Mouse (Mus musculus): ENCODE data around the gene Ccdc32. TPM values are rescaled to one million over a fixed set of nuclear protein-coding genes. Genes with fewer than 3 reads are reported as not detected.

Ccdc32 gene
- 25.4 and 25.7 TPM in 2 replicates for polyA plus RNA-seq (2015; fragmentation: Nextera tagmentation; extraction: Ambion mirVana)

DNA sequence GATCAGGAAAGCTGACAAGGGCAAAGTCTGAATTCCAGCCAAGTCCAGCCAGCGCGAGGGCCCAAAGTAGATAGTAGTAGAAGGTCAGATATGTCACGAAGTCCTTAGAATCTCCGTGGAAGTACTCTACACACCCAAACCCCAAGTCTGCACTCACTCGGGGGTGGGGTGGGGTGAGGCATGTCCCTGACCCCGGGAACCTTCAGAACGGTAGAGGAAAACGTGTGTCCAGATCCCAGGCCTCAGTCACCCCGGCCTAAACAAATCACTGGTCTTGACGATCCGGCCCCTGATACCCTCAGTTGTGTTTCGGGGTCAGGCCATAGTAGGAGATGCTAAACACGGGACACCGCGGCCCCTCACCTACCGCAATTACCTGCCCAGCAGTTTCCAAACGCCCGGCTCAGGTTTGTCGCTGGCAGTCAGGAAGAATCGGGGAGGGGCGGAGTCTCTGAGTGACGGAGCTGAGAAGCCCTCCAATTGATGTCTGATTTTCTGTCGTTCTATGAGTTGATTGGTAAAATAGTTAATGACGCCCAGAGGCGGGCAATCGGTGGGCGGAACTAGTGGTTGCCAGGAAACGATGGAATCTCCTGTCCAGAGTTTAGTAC lies at the start of gene Ccdc32:
Ccdc32 (minus strand) TSS at position 453 of the 611 bp plus-strand sequence.
- peak within 1 kb of the TSS; percentile 65 for H3K4me3 ChIP-seq
- peaks cover 17% of the 10 kb centered on the region for H3K36me3 ChIP-seq
- peak within 1 kb of the TSS; percentile 78 for H3K9ac ChIP-seq
- H3K4me1 ChIP-seq: peaks cover 12% of the 10 kb centered on the region
- H3K4me2 ChIP-seq: peak within 1 kb of the TSS; percentile 89
- under 1% methylated on average over 28 of the region's 28 CpGs for WGBS
- no peaks in the 10 kb centered on the region for H3K9me3 ChIP-seq
- ATAC-seq (ENCODE audit: insufficient number of reproducible peaks, insufficient read depth, low FRiP score, low TSS enrichment, low read depth): peak; percentile 90
- 0 out of 2 replicates have a peak within 1 kb of the TSS, but pooled peaks have one; percentile 39 for H3K27ac ChIP-seq
- no peaks in the 10 kb centered on the region; the same call in 1 of the 2 replicates for H3K27me3 ChIP-seq

DNA sequence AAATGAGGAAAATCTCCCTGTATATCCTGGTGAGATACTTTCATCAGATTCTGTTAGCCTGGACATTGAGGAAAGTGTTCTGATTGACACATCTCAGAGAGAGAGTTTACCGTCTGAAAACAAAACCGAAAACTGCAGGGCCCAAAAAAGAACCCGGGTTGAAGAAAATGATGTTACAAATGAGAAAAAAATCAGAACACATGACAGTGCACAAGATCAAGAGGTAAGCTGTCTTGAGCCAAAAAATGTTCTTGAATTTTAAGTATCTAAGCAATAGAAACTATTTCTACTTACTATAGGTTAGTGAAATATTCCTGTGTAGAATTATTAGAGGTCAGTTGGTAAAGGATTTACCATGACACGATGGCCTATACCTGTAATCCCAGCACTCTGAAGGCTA lies 43.2 kb upstream of the Ccdc32 start:
- Histone ChIP-seq H3K9ac (no peak overlapping the region), H3K4me1 (no peaks in the 10 kb centered on the region), H3K27me3 (no peaks in the 10 kb centered on the region), H3K4me2 (no peak overlapping the region), H3K36me3 (peaks cover 35% of the 10 kb centered on the region), H3K27ac (no peak overlapping the region), H3K9me3 (no peaks in the 10 kb centered on the region), H3K4me3 (no peak overlapping the region)
- ATAC-seq (ENCODE audit: insufficient number of reproducible peaks, insufficient read depth, low FRiP score, low TSS enrichment, low read depth): no peak
- WGBS: 94% methylated on average over 4 of the region's 4 CpGs

DNA sequence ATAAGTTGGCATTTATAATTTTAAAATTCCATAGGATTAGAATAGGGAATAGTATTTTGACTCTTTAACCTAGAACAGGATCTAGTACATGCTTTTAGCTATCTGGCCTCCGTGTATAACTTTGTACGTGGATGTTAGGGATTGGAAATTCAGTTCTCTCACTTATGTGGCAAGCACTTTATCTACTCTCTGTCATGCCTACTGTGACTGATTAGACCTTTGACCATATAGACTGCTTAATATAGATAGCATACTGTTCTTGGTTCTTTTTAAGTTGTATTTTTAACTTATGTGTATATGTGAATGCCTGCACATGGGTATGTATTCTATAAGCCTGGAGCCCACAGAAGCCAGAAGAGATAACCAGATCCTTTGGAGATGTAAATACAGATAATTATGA lies 30.9 kb upstream of the Ccdc32 start:
- ATAC-seq (ENCODE audit: insufficient number of reproducible peaks, insufficient read depth, low FRiP score, low TSS enrichment, low read depth): no peak
- H3K27ac ChIP-seq: no peak overlapping the region
- H3K4me1 ChIP-seq: no peaks in the 10 kb centered on the region
- no peak overlapping the region for H3K4me2 ChIP-seq
- no peak overlapping the region for H3K9ac ChIP-seq
- H3K9me3 ChIP-seq: no peaks in the 10 kb centered on the region
- no peaks in the 10 kb centered on the region for H3K27me3 ChIP-seq
- 96% methylated on average over 2 of the region's 2 CpGs for WGBS
- H3K4me3 ChIP-seq: no peak overlapping the region
- peaks cover 30% of the 10 kb centered on the region for H3K36me3 ChIP-seq

DNA sequence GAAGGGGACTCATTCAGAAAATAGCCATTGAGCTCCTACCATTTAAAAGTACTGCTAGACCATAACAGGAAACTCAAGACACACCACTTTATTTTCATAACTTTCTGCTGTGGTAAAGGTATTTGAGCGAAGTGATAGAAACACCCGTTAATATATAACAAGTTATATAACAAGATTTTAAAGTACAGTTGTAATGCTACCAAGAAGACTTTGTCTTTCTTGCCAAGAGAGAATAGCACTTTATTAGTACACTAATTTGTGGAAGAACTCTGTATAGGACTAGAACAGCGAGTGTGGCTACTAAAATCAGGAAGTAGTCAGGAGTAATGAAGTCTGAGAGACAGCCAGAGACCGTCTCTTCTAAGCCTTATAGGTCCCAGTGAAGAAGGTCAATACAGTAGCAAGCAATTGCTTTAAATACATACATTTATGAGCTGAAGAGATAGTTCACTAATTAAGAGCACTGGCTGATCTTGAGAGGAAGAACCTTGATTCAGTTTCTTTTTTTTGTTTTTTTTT lies 21.0 kb upstream of the Ccdc32 start:
- Histone ChIP-seq H3K27ac (no peak overlapping the region), H3K27me3 (no peaks in the 10 kb centered on the region), H3K9me3 (no peaks in the 10 kb centered on the region), H3K36me3 (no peaks in the 10 kb centered on the region), H3K4me2 (no peak overlapping the region), H3K4me3 (no peak overlapping the region), H3K9ac (no peak overlapping the region), H3K4me1 (peaks cover 6% of the 10 kb centered on the region; the same call in 1 of the 2 replicates)
- 92% methylated on average over 4 of the region's 4 CpGs for WGBS
- ATAC-seq (ENCODE audit: insufficient number of reproducible peaks, insufficient read depth, low FRiP score, low TSS enrichment, low read depth): no peak

DNA sequence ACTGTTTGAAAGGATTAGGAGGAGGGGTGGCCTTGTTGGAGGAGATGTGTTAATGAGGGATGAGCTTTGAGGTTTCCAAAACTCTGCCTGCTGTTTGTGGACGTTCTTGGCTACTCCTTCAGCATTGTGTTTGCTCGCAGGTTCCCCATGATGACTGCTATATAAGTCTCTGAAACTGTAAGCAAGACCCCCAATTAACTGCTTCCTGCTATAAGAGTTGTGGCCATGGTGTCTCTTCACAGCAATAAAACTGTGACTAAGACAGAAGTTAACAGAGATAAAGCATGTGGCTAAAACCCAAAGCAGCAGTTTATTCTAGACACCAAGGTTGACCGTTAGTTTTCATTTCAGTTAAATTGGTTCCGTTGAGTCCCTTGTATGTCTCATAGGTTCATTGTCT lies 18.7 kb upstream of the Ccdc32 start:
- H3K4me1 ChIP-seq: peaks cover 6% of the 10 kb centered on the region; the same call in 1 of the 2 replicates
- H3K4me3 ChIP-seq: peak overlapping the region; percentile 84
- peak overlapping the region; percentile 94; the same call in 1 of the 2 replicates for H3K27ac ChIP-seq
- H3K36me3 ChIP-seq: no peaks in the 10 kb centered on the region
- ATAC-seq (ENCODE audit: insufficient number of reproducible peaks, insufficient read depth, low FRiP score, low TSS enrichment, low read depth): no peak
- H3K4me2 ChIP-seq: peak overlapping the region; percentile 56
- 20% methylated on average over 4 of the region's 4 CpGs for WGBS
- peak overlapping the region; percentile 80 for H3K9ac ChIP-seq
- H3K9me3 ChIP-seq: no peaks in the 10 kb centered on the region
- H3K27me3 ChIP-seq: no peaks in the 10 kb centered on the region

DNA sequence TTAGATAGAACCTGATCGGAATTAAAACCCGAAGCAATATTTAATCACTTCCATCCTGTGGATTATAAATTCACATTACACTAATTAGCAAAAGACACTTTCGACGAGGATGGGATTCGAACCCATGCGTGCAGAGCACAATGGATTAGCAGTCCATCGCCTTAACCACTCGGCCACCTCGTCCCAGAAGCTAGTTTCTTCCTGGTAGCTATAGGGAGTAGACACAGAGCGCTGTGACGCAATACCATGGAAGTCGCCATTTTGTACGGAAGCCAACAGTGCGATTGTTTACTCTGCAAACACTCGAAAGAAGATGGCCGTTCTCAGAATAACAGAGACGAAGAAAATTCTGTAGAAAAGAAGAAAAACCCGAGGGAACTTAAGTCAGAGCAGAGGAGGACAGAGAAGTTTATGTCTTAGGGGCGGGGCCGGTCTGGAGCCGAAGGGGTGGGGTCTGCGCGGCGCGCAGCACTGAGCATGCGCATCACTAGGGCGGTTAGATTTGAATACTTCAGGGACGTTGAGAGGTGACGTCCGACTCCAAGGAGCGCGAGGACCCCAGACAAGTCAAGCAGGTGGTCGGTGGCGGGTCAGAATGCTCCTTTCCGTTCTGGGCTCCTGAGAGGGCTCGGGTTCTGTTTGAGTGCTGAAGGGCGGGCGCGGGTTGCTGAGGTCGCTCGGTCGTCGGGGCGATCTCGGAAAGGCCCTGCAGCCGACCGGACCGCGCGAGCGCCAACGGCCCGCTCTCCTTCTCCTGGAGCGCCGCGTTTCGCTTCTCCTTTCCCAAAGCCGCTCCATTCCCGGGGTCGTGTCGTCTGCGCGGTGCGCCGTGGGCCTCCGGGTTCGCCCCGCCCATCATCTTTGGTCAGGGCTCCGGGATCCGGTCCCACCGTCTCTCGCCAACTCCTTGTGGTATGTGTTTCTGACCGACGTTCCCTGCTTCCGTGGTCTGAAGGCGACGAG lies 17.7 kb upstream of the Ccdc32 start, which contains the start of gene Knl1:
Knl1 (plus strand) TSS at position 471 of the 963 bp plus-strand sequence.
- H3K36me3 ChIP-seq: peaks cover 5% of the 10 kb centered on the region; the same call in 1 of the 2 replicates
- peak; percentile 90 for ATAC-seq (ENCODE audit: insufficient number of reproducible peaks, insufficient read depth, low FRiP score, low TSS enrichment, low read depth)
- peak within 1 kb of the TSS; percentile 80 for H3K9ac ChIP-seq
- H3K4me2 ChIP-seq: peak within 1 kb of the TSS; percentile 56
- peak within 1 kb of the TSS; percentile 94 for H3K27ac ChIP-seq
- WGBS: under 1% methylated on average over 77 of the region's 77 CpGs
- H3K4me1 ChIP-seq: peaks cover 6% of the 10 kb centered on the region; the same call in 1 of the 2 replicates
- H3K4me3 ChIP-seq: peak within 1 kb of the TSS; percentile 84
- H3K27me3 ChIP-seq: no peaks in the 10 kb centered on the region
- no peaks in the 10 kb centered on the region for H3K9me3 ChIP-seq

DNA sequence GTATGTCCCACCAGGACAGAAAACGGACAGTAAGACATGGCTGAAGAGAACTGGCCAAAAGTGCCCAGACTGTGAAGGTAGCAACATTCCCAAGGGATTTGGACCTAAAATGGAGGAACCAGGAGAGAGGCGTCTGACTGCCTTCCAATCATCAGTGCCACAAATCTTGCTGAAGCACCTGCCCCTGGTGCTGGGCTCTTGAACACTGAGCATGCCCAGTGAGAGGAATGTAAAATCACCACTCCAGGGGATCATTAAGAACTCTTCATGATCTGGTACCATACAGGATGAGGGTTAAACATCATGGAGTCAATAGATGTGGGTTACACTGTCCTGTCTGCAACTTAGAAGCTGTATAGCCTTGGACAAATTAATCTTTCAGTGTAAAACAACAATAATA lies 16.0 kb upstream of the Ccdc32 start:
- H3K36me3 ChIP-seq: peaks cover 12% of the 10 kb centered on the region; the same call in 1 of the 2 replicates
- 75% methylated on average over 2 of the region's 2 CpGs for WGBS
- H3K9me3 ChIP-seq: no peaks in the 10 kb centered on the region
- no peak for ATAC-seq (ENCODE audit: insufficient number of reproducible peaks, insufficient read depth, low FRiP score, low TSS enrichment, low read depth)
- no peak overlapping the region for H3K4me3 ChIP-seq
- no peak overlapping the region for H3K4me2 ChIP-seq
- peaks cover 6% of the 10 kb centered on the region; the same call in 1 of the 2 replicates for H3K4me1 ChIP-seq
- H3K27ac ChIP-seq: no peak overlapping the region
- no peak overlapping the region for H3K9ac ChIP-seq
- H3K27me3 ChIP-seq: no peaks in the 10 kb centered on the region

DNA sequence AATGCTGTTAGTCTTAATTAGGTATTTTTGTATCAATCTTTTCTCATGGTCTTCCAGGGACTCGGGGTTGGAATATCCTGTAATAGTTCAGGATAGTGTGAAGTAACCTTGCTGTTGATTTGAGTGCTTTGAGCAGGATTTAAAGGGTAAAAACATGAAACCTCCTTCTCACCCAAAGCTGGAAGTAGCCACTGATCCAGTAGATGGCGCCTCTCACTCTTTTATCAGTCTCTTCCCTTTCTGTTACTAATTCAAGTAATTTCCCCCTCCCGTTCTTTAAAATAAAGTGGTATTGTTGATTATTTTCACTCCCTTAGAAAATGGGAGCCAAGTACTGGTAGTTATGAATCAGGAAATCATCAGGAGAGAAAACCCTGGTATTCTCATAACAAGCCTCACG lies 11.7 kb upstream of the Ccdc32 start:
- Histone ChIP-seq H3K27ac (no peak overlapping the region), H3K9ac (no peak overlapping the region), H3K4me2 (no peak overlapping the region), H3K9me3 (no peaks in the 10 kb centered on the region), H3K4me3 (no peak overlapping the region), H3K27me3 (no peaks in the 10 kb centered on the region), H3K4me1 (peaks cover under 1% of the 10 kb centered on the region), H3K36me3 (peaks cover 40% of the 10 kb centered on the region)
- no peak for ATAC-seq (ENCODE audit: insufficient number of reproducible peaks, insufficient read depth, low FRiP score, low TSS enrichment, low read depth)
- WGBS: 46% methylated on average over 4 of the region's 4 CpGs

DNA sequence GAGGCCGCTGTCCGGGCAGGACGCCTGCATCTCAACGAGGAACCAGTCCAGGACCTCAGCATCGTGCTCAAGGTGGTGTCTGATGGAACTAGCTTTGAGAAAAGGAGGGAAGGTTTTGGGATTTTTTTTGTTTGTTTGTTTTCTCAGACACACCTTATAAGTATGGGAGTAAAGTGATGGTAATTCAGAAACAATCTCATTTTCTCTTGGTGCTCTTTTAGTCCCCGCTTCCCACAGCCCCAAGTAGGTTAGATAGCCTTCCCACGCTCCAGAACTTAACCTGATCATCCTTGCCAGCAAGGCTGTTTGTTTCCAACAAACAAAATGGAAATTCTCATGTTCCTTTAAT lies 6.2 kb upstream of the Ccdc32 start:
- peaks cover 11% of the 10 kb centered on the region for H3K4me1 ChIP-seq
- peak overlapping the region; percentile 90 for H3K4me2 ChIP-seq
- no peaks in the 10 kb centered on the region for H3K9me3 ChIP-seq
- WGBS: 11% methylated on average over 7 of the region's 7 CpGs
- H3K27me3 ChIP-seq: no peaks in the 10 kb centered on the region; the same call in 1 of the 2 replicates
- H3K9ac ChIP-seq: peak overlapping the region; percentile 88
- no peak for ATAC-seq (ENCODE audit: insufficient number of reproducible peaks, insufficient read depth, low FRiP score, low TSS enrichment, low read depth)
- H3K4me3 ChIP-seq: peak overlapping the region; percentile 98
- H3K36me3 ChIP-seq: peaks cover 28% of the 10 kb centered on the region
- H3K27ac ChIP-seq: peak overlapping the region; percentile 79

DNA sequence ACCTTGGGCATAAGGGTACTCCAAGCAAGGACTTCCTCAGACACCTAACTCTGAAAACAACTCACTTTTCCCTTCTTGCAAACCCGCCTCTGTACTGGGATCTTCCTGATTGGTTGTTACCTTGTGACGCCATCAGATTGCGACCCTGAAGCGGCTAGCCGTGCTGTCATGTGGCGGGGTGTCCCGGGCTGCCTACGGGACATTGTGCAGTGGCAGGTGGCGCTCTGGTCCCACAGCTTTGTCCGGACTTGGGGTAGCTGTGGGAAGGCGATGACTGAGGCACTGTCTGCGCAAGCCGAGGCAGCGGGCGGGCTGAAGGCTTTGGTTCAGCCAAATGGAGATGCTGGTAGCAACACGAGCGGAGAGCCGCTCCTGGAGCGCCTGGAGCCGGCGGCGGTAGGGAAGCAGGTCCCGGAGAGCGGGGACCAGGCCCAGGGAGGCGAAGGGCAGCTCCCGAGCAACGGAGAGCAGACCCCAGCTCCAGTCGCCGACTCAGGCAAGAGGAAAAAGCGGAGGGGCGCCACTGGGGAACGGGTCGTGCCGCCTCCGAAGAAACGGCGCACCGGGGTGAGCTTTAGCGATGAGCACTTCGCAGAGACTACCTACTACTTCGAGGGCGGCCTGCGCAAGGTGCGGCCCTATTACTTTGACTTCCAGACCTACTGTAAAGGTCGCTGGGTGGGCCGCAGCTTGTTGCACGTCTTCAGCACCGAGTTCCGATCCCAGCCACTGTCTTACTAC lies 5.6 kb upstream of the Ccdc32 start, which contains the start of gene Rpusd2:
Rpusd2 (plus strand) TSS at position 135 of the 741 bp plus-strand sequence.
- Histone ChIP-seq H3K4me3 (peak within 1 kb of the TSS; percentile 98), H3K27me3 (no peaks in the 10 kb centered on the region; the same call in 1 of the 2 replicates), H3K27ac (peak within 1 kb of the TSS; percentile 79), H3K36me3 (peaks cover 26% of the 10 kb centered on the region), H3K4me1 (peaks cover 11% of the 10 kb centered on the region), H3K9me3 (no peaks in the 10 kb centered on the region), H3K4me2 (peak within 1 kb of the TSS; percentile 90), H3K9ac (peak within 1 kb of the TSS; percentile 88)
- peak; percentile 85 for ATAC-seq (ENCODE audit: insufficient number of reproducible peaks, insufficient read depth, low FRiP score, low TSS enrichment, low read depth)
- WGBS: under 1% methylated on average over 49 of the region's 49 CpGs

DNA sequence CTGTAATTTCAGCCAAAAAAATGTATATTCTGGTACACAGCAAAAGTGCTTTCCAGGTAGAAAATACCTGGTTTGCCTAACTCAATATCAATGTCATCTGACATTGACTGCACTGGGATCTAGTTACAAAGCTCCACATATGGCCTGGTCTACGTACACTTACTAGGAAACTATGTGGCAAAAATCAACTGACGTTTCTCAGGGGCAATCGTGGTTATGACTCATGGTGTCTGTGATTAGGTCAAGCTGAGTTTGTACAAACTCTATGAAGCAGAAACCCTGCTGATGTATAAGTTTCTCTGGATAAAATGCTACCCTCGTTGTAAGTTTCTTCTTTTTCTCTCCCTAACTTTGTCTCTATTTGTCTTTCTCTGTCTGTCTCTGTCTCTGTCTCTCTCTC lies 3.0 kb upstream of the Ccdc32 start:
- no peak overlapping the region for H3K4me2 ChIP-seq
- no peak for ATAC-seq (ENCODE audit: insufficient number of reproducible peaks, insufficient read depth, low FRiP score, low TSS enrichment, low read depth)
- no peak overlapping the region for H3K27ac ChIP-seq
- H3K4me1 ChIP-seq: peaks cover 23% of the 10 kb centered on the region
- no peaks in the 10 kb centered on the region; the same call in 1 of the 2 replicates for H3K27me3 ChIP-seq
- no peak overlapping the region for H3K9ac ChIP-seq
- peaks cover 5% of the 10 kb centered on the region for H3K36me3 ChIP-seq
- no peaks in the 10 kb centered on the region for H3K9me3 ChIP-seq
- H3K4me3 ChIP-seq: no peak overlapping the region
- 53% methylated on average over 4 of the region's 4 CpGs for WGBS

Measured in embryonic facial prominence, embryonic 13.5 days (tissue).